Mouse (Mus musculus) MEL (cell line): Measurements from ENCODE around the gene Rgl1. TPM values are rescaled to one million over a fixed set of nuclear protein-coding genes. Genes with fewer than 3 reads are reported as not detected.

Source experiments
- DNase-seq: peaks from one replicate; pipeline ENCODE4 v3.0.0; 2011; ENCODE audit warnings: low read depth, low spot score
- H3K27ac ChIP-seq: 2 replicates; pipeline ENCODE4 v1.5.1; 2012; ENCODE audit warnings: low read depth, mild to moderate bottlenecking, control low read depth, low read length, moderate library complexity; ENCODE audit not compliant: control insufficient read depth
- H3K27me3 ChIP-seq, 2 experiments: fragments of 150-350 bp in 1 of 2; sonication (generic) in 1 of 2; 2 replicates each; pipeline ENCODE4 v1.6.1; 2012; ENCODE audit warnings: low read length in 2 of 2, mild to moderate bottlenecking in 2 of 2, improper control_type of control experiment in 1 of 2, moderate library complexity in 1 of 2; ENCODE audit not compliant: insufficient read depth in 2 of 2, control insufficient read depth in 1 of 2
- H3K36me3 ChIP-seq, 2 experiments: 2 replicates each; pipeline ENCODE4 v1.6.1; 2012 to 2014; ENCODE audit warnings: low read length in 2 of 2, improper control_type of control experiment in 1 of 2, inconsistent platforms in 1 of 2, mild to moderate bottlenecking in 1 of 2; ENCODE audit not compliant: insufficient read depth in 2 of 2, control insufficient read depth in 1 of 2
- H3K4me1 ChIP-seq, 2 experiments: fragments of 150-350 bp in 1 of 2; sonication (generic) in 1 of 2; 2 replicates each; pipeline ENCODE4 v1.6.1; 2012; ENCODE audit warnings: low read length in 2 of 2, improper control_type of control experiment in 1 of 2, mild to moderate bottlenecking in 1 of 2; ENCODE audit not compliant: insufficient read depth in 2 of 2, control insufficient read depth in 1 of 2
- H3K4me3 ChIP-seq, 2 experiments: fragments of 150-350 bp in 1 of 2; sonication (generic) in 1 of 2; 2 replicates each; pipeline ENCODE4 v1.5.1; 2012; ENCODE audit warnings: low read depth in 2 of 2, low read length in 2 of 2, mild to moderate bottlenecking in 2 of 2, moderate library complexity in 2 of 2, control low read depth in 1 of 2, improper control_type of control experiment in 1 of 2; ENCODE audit not compliant: control insufficient read depth in 1 of 2, insufficient read depth in 1 of 2
- H3K79me2 ChIP-seq: 2 replicates; pipeline ENCODE4 v1.6.1; 2012; ENCODE audit warnings: mild to moderate bottlenecking, low read length, moderate library complexity; ENCODE audit not compliant: control insufficient read depth, poor library complexity, insufficient read depth
- H3K9ac ChIP-seq: 2 replicates; pipeline ENCODE4 v1.6.1; 2012; ENCODE audit warnings: low read depth, mild to moderate bottlenecking, control low read depth, low read length, moderate library complexity; ENCODE audit not compliant: control insufficient read depth, poor library complexity, severe bottlenecking
- H3K9me3 ChIP-seq: fragments of 150-350 bp; sonication (generic); replicated peaks from 2 replicates; pipeline ENCODE4 v1.6.1; 2012; ENCODE audit warnings: mild to moderate bottlenecking, low read length, improper control_type of control experiment, moderate library complexity; ENCODE audit not compliant: insufficient read depth
- CHD1 ChIP-seq: IDR thresholded peaks from 2 replicates; pipeline ENCODE4 v1.6.1; 2012; ENCODE audit warnings: low read depth, mild to moderate bottlenecking, inconsistent platforms, low read length, improper control_type of control experiment
- CHD2 ChIP-seq: IDR thresholded peaks from 2 replicates; pipeline ENCODE4 v1.6.1; 2011; ENCODE audit warnings: low read length, improper control_type of control experiment
- E2F4 ChIP-seq: IDR thresholded peaks from 2 replicates; pipeline ENCODE4 v1.6.1; 2011; ENCODE audit warnings: low read depth, low read length, improper control_type of control experiment, borderline replicate concordance
- EP300 ChIP-seq, 2 experiments: IDR thresholded peaks; 2 replicates each; pipeline ENCODE4 v1.6.1; 2011; ENCODE audit warnings: improper control_type of control experiment in 2 of 2, low read length in 2 of 2, low read depth in 1 of 2, mild to moderate bottlenecking in 1 of 2
- GATA1 ChIP-seq: IDR thresholded peaks from 2 replicates; pipeline ENCODE4 v1.6.1; 2011; ENCODE audit warnings: low read depth, low read length, improper control_type of control experiment
- JUND ChIP-seq: IDR thresholded peaks from 2 replicates; pipeline ENCODE4 v1.6.1; 2011; ENCODE audit warnings: low read depth, mild to moderate bottlenecking, improper control_type of control experiment, low read length
- KAT2A ChIP-seq: conservative IDR thresholded peaks from 2 replicates; pipeline ENCODE4 v1.6.1; 2012; ENCODE audit warnings: low read depth, low read length, improper control_type of control experiment, inconsistent platforms
- MAFK ChIP-seq: IDR thresholded peaks from 2 replicates; pipeline ENCODE4 v1.6.1; 2011; ENCODE audit warnings: low read depth, mild to moderate bottlenecking, low read length, improper control_type of control experiment, borderline replicate concordance
- MAZ ChIP-seq: IDR thresholded peaks from 2 replicates; pipeline ENCODE4 v1.6.1; 2012; ENCODE audit warnings: low read depth, mild to moderate bottlenecking, inconsistent platforms, low read length, improper control_type of control experiment
- MEF2A ChIP-seq: IDR thresholded peaks from 2 replicates; pipeline ENCODE4 v1.6.1; 2014; ENCODE audit warnings: low read depth, mild to moderate bottlenecking, inconsistent platforms, low read length, improper control_type of control experiment; ENCODE audit not compliant: poor library complexity, insufficient replicate concordance, severe bottlenecking; ENCODE audit errors: extremely low read depth
- MXI1 ChIP-seq: IDR thresholded peaks from 2 replicates; pipeline ENCODE4 v1.6.1; 2011; ENCODE audit warnings: mild to moderate bottlenecking, low read depth, low read length, improper control_type of control experiment
- NRF1 ChIP-seq: IDR thresholded peaks from 2 replicates; pipeline ENCODE4 v1.6.1; 2014; ENCODE audit warnings: low read depth, mild to moderate bottlenecking, inconsistent platforms, low read length, improper control_type of control experiment, moderate library complexity; ENCODE audit not compliant: poor library complexity, insufficient read depth, severe bottlenecking
- SIN3A ChIP-seq: IDR thresholded peaks from 2 replicates; pipeline ENCODE4 v1.6.1; 2012; ENCODE audit warnings: low read length, improper control_type of control experiment, inconsistent platforms
- SMC3 ChIP-seq: IDR thresholded peaks from 2 replicates; pipeline ENCODE4 v1.6.1; 2011; ENCODE audit warnings: low read depth, low read length, improper control_type of control experiment
- TAL1 ChIP-seq: IDR thresholded peaks from 2 replicates; pipeline ENCODE4 v1.6.1; 2012; ENCODE audit warnings: mild to moderate bottlenecking, inconsistent platforms, low read length, moderate library complexity, mixed read lengths
- TBP ChIP-seq: IDR thresholded peaks from 2 replicates; pipeline ENCODE4 v1.8.0; 2011; ENCODE audit warnings: low read depth, low read length, improper control_type of control experiment
- TCF12 ChIP-seq: IDR thresholded peaks from 2 replicates; pipeline ENCODE4 v1.6.1; 2014; ENCODE audit warnings: low read depth, mild to moderate bottlenecking, inconsistent platforms, low read length, improper control_type of control experiment, moderate library complexity
- USF1 ChIP-seq: IDR thresholded peaks from 2 replicates; pipeline ENCODE4 v1.6.1; 2014; ENCODE audit warnings: low read depth, mild to moderate bottlenecking, inconsistent platforms, low read length, improper control_type of control experiment, moderate library complexity
- USF2 ChIP-seq, 2 experiments: IDR thresholded peaks; 2 replicates each; pipeline ENCODE4 v1.6.1; 2011 to 2012; ENCODE audit warnings: improper control_type of control experiment in 2 of 2, low read length in 2 of 2, borderline replicate concordance in 1 of 2, inconsistent platforms in 1 of 2, low read depth in 1 of 2, mild to moderate bottlenecking in 1 of 2; ENCODE audit not compliant: insufficient read depth in 1 of 2
- ZKSCAN1 ChIP-seq: IDR thresholded peaks from 2 replicates; pipeline ENCODE4 v1.6.1; 2012; ENCODE audit warnings: low read depth, mild to moderate bottlenecking, inconsistent platforms, low read length, improper control_type of control experiment, moderate library complexity
- ZNF384 ChIP-seq: IDR thresholded peaks from 2 replicates; pipeline ENCODE4 v1.6.1; 2012; ENCODE audit warnings: low read depth, mild to moderate bottlenecking, inconsistent platforms, low read length, improper control_type of control experiment
- polyA plus RNA-seq, 2 experiments: library from polyadenylated mRNA; stranded (reverse) in 1 of 2; unstranded in 1 of 2; fragments of >175 nt in 1 of 2; fragments of >200 nt in 1 of 2; gene quantifications; 2 replicates each; pipeline versions ENCODE4 v1.2.1 to v1.2.4; 2012; ENCODE audit warnings: low replicate concordance in 2 of 2, low read depth in 1 of 2; ENCODE audit not compliant: insufficient read length in 2 of 2, insufficient read depth in 1 of 2, missing spikeins in 1 of 2
- total RNA-seq: library from RNA; depleted of rRNA; stranded (reverse); fragments of 300-350 nt; gene quantifications from 2 replicates; pipeline ENCODE4 v1.2.3, GENCODE M21; 2012

Rgl1 gene
- total and polyA plus RNA-seq, 3 experiments, result 0.12 to 0.39 TPM; not detected in 1

GRCm38 (mm10) chr1:152727604-152728236 is 38.4 kb downstream of the Rgl1 start (continued):
- TF ChIP-seq TCF12 (peak; percentile 40; the same call in 1 of the 2 replicates), MAZ (no peak)
- TF ChIP-seq, all 39 proteins: peak for 7

- TF ChIP-seq SMC3 (no peak), USF2 (IDR thresholded peaks at IDR 0.05; ENCODE audit: borderline replicate concordance in 1 of 2, insufficient read depth in 1 of 2, low read depth in 1 of 2, low read length in 2 of 2) (no peak), ZKSCAN1 (no peak), CHD1 (no peak), MEF2A (no peak), NRF1 (no peak), TBP (no peak), MAFK (no peak), E2F4 (no peak), USF1 (no peak), GATA1 (no peak), KAT2A (no peak), EP300 (IDR thresholded peaks at IDR 0.05; ENCODE audit: low read depth in 1 of 2, low read length in 2 of 2) (no peak), CHD2 (no peak), SIN3A (no peak), TCF12 (no peak), JUND (no peak), ZNF384 (no peak), TAL1 (no peak), MXI1 (no peak)
- peaks cover 6 to 19% of the 10 kb centered on the region in 2 experiments; a peak in 3 of 4 replicates for H3K4me1 ChIP-seq
- no peaks in the 10 kb centered on the region for H3K27me3 ChIP-seq
- H3K9me3 ChIP-seq, result no peaks in the 10 kb centered on the region
- no peaks in the 10 kb centered on the region for H3K79me2 ChIP-seq
- no peak overlapping the region for H3K9ac ChIP-seq
- DNase-seq, result no peak
- peaks cover 0 to 9% of the 10 kb centered on the region in 2 experiments; a peak in 2 of 4 replicates for H3K36me3 ChIP-seq
- no peak overlapping the region for H3K4me3 ChIP-seq
- no peak overlapping the region for H3K27ac ChIP-seq
Observed at GRCm38 (mm10) chr1:152726095-152726494, 40.1 kb downstream of the Rgl1 start.
